Mouse (Mus musculus): ENCODE measurements around the gene Eid1. TPM values are rescaled to one million over a fixed set of nuclear protein-coding genes. Genes with fewer than 3 reads are reported as not detected.

Gene Eid1
- polyA plus RNA-seq, 1 experiment: 24.6 TPM

DNA sequence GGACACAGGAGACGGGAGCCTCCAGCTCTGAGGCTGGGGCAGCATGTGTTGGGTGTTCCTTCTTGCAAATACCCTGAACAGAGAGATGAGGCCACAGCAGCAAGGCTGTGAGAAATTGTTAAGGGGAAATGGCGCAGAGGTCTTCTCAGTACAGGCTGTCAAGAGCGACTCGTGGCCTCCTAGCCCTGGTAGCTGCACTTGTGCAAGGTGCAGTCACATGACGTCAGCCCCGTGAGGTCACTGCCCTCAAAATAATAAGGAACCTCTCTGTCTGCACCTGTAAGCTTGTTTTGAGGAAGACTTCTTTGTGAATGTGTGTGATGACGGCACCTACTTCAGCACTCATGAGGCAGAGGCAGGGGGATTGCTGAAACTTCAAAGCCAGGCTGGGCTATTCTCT, 11.0 kb downstream of the Eid1 start:
- TF ChIP-seq MAX (IDR thresholded peaks at IDR 0.05; ENCODE audit: low read depth) (no peak), REST (IDR thresholded peaks at IDR 0.05; ENCODE audit: insufficient read depth, insufficient read length) (no peak), POLR2AphosphoS2 (IDR thresholded peaks at IDR 0.05; ENCODE audit: insufficient read length, low read depth) (no peak), MYOG (IDR thresholded peaks at IDR 0.05; ENCODE audit: control insufficient read depth in 1 of 3, insufficient read depth in 1 of 3, insufficient read length in 2 of 3, low read depth in 2 of 3) (no peak), TCF12 (IDR thresholded peaks at IDR 0.05; ENCODE audit: insufficient read depth, poor library complexity, severe bottlenecking) (no peak), MYOD1 (IDR thresholded peaks at IDR 0.05; ENCODE audit: control insufficient read depth in 1 of 3, insufficient read length in 2 of 3, low read depth in 2 of 3) (no peak), USF1 (IDR thresholded peaks at IDR 0.05; ENCODE audit: low read depth) (no peak)
- H3K4me2 ChIP-seq (ENCODE audit: low read depth): no peak overlapping the region
- H3K36me3 ChIP-seq (ENCODE audit: control insufficient read depth, insufficient read depth): no peaks in the 10 kb centered on the region
- no peak overlapping the region for H3ac ChIP-seq (ENCODE audit: control insufficient read depth, insufficient read length)
- no peak overlapping the region for H3K4me3 ChIP-seq
- no peaks in the 10 kb centered on the region for H3K79me2 ChIP-seq (ENCODE audit: control insufficient read depth, insufficient read depth)
- no peaks in the 10 kb centered on the region for H3K27me3 ChIP-seq (ENCODE audit: control insufficient read depth, insufficient read depth, insufficient read length)

DNA sequence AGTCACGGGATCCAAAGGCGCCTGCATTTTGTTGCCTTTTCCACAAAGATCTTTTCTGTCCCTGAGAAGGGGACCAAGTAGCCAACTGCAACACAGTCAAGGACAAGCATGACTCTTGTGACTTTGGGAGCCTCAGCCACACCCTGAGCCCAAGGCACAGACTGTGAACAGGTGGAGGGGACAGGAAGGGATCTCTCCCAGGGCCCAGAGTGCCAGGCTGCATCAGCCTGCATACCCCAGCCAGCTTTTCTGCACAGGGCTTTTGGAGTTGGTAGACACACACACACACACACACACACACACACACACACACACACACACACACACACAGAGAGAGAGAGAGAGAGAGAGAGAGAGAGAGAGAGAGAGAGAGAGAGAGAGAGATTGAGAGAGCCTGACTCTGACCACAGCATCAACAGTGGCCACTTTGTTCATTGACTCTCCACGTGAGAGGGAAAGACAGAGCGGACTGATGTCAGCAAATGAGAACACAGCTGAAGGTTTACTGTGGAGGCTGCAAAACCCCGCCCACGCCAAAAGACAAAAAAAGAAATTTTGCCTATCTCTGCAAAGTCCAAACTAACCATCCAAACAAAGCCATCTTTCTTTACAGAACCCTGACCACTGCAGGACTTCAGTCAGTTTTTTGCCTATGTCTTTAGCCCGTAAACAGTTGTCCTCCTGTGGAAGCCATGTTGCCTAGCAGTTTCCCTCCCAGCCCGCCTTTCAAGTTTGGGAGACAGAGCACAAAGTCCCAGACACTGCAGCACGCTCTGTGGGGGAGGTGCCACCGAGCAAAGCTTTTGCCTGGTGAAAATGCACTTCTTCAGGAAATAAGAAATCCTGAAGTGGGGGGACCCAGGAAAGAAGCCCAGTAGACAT, 11.9 kb downstream of the Eid1 start:
- Histone ChIP-seq H3K36me3 (ENCODE audit: control insufficient read depth, insufficient read depth) (no peaks in the 10 kb centered on the region), H3K4me2 (ENCODE audit: low read depth) (peak overlapping the region; percentile 40), H3K79me2 (ENCODE audit: control insufficient read depth, insufficient read depth) (no peaks in the 10 kb centered on the region), H3K4me3 (no peak overlapping the region), H3K27me3 (ENCODE audit: control insufficient read depth, insufficient read depth, insufficient read length) (no peaks in the 10 kb centered on the region), H3ac (ENCODE audit: control insufficient read depth, insufficient read length) (no peak overlapping the region)
- TF ChIP-seq USF1 (IDR thresholded peaks at IDR 0.05; ENCODE audit: low read depth): no peak
- TF ChIP-seq MYOD1 (IDR thresholded peaks at IDR 0.05; ENCODE audit: control insufficient read depth in 1 of 3, insufficient read length in 2 of 3, low read depth in 2 of 3): peak in 1 of 3 experiments; percentile 67
- peak in 1 of 3 experiments; percentile 47 for TF ChIP-seq MYOG (IDR thresholded peaks at IDR 0.05; ENCODE audit: control insufficient read depth in 1 of 3, insufficient read depth in 1 of 3, insufficient read length in 2 of 3, low read depth in 2 of 3)
- no peak for TF ChIP-seq SRF (IDR thresholded peaks at IDR 0.05; ENCODE audit: control insufficient read depth, insufficient read length, low read depth)
- TF ChIP-seq TCF12 (IDR thresholded peaks at IDR 0.05; ENCODE audit: insufficient read depth, poor library complexity, severe bottlenecking): no peak
- TF ChIP-seq E2F4 (IDR thresholded peaks at IDR 0.05; ENCODE audit: insufficient read depth): no peak

DNA sequence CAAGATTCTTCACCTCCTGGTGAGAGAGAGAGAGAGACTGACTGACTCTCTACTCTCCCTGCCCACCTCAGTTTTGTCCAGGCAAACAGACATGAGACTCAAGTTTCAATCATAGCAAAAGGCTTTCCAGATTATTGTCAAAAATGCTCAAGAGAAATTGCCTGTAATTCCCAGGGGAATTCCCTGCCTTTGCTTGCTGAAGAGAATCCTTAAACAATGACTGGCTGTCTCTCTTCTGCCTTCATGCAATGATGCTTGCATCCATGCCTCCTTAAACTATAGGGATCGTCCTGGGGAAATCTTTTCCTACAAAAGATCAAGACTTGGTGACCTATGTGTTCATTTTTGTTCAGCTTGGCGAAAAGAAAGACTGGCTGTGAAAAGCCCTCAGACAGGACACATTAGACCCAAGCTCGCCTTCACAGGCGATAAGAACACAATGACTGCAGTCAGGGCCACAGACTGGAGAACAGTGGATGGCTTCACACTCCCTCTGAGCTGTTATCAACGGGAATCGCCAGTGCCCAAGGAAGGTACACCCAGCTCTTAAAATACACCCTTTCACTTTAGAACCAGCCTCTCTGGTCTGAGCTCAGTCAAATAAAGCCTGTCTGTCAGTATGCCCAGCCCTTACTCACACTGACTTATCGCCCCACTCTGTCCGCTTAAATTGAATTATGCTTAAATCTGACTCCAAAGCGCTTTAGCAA, 12.7 kb downstream of the Eid1 start:
- peak overlapping the region; percentile 40 for H3K4me2 ChIP-seq (ENCODE audit: low read depth)
- no peaks in the 10 kb centered on the region for H3K79me2 ChIP-seq (ENCODE audit: control insufficient read depth, insufficient read depth)
- TF ChIP-seq MYOD1 (IDR thresholded peaks at IDR 0.05; ENCODE audit: control insufficient read depth in 1 of 3, insufficient read length in 2 of 3, low read depth in 2 of 3) (no peak), TCF3 (IDR thresholded peaks at IDR 0.05; ENCODE audit: insufficient read length, low read depth) (no peak), MAX (IDR thresholded peaks at IDR 0.05; ENCODE audit: low read depth) (no peak), REST (IDR thresholded peaks at IDR 0.05; ENCODE audit: insufficient read depth, insufficient read length) (no peak), E2F4 (IDR thresholded peaks at IDR 0.05; ENCODE audit: insufficient read depth) (no peak), MYOG (IDR thresholded peaks at IDR 0.05; ENCODE audit: control insufficient read depth in 1 of 3, insufficient read depth in 1 of 3, insufficient read length in 2 of 3, low read depth in 2 of 3) (no peak), TCF12 (IDR thresholded peaks at IDR 0.05; ENCODE audit: insufficient read depth, poor library complexity, severe bottlenecking) (no peak), CEBPB (IDR thresholded peaks at IDR 0.05; ENCODE audit: insufficient read depth, poor library complexity, severe bottlenecking) (no peak), POLR2A (IDR thresholded peaks at IDR 0.05; ENCODE audit: insufficient read length, low read depth) (no peak), USF1 (IDR thresholded peaks at IDR 0.05; ENCODE audit: low read depth) (no peak)

DNA sequence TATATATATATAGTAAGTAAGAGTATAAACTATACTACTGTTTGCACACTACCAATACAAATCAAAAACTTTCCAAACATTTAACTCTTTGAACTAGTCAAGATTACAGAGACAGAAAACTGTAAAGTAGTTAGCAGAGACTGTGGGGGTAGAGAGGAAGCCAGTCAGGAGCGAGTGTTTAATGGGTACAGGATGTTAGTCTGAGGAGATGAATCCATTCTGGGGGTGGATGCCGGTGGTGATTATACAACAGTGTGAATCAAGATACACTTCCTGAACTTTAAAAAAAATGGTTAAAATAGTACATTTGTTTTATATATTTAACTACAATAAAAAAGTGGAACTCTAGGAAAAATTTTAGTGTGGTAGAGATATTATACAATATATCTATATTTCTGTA, 19.1 kb downstream of the Eid1 start:
- TF ChIP-seq POLR2A (IDR thresholded peaks at IDR 0.05; ENCODE audit: insufficient read length, low read depth) (no peak), SRF (IDR thresholded peaks at IDR 0.05; ENCODE audit: control insufficient read depth, insufficient read length, low read depth) (no peak), CEBPB (IDR thresholded peaks at IDR 0.05; ENCODE audit: insufficient read depth, poor library complexity, severe bottlenecking) (no peak), E2F4 (IDR thresholded peaks at IDR 0.05; ENCODE audit: insufficient read depth) (no peak), REST (IDR thresholded peaks at IDR 0.05; ENCODE audit: insufficient read depth, insufficient read length) (no peak), MYOD1 (IDR thresholded peaks at IDR 0.05; ENCODE audit: control insufficient read depth in 1 of 3, insufficient read length in 2 of 3, low read depth in 2 of 3) (no peak), MAX (IDR thresholded peaks at IDR 0.05; ENCODE audit: low read depth) (no peak), USF1 (IDR thresholded peaks at IDR 0.05; ENCODE audit: low read depth) (no peak), POLR2AphosphoS2 (IDR thresholded peaks at IDR 0.05; ENCODE audit: insufficient read length, low read depth) (no peak), MYOG (IDR thresholded peaks at IDR 0.05; ENCODE audit: control insufficient read depth in 1 of 3, insufficient read depth in 1 of 3, insufficient read length in 2 of 3, low read depth in 2 of 3) (no peak), TCF3 (IDR thresholded peaks at IDR 0.05; ENCODE audit: insufficient read length, low read depth) (no peak)
- Histone ChIP-seq H3K4me3 (no peak overlapping the region), H3K79me2 (ENCODE audit: control insufficient read depth, insufficient read depth) (no peaks in the 10 kb centered on the region), H3ac (ENCODE audit: control insufficient read depth, insufficient read length) (no peak overlapping the region), H3K27me3 (ENCODE audit: control insufficient read depth, insufficient read depth, insufficient read length) (no peaks in the 10 kb centered on the region), H3K36me3 (ENCODE audit: control insufficient read depth, insufficient read depth) (no peaks in the 10 kb centered on the region), H3K4me2 (ENCODE audit: low read depth) (no peak overlapping the region)

More for the DNA sequence above, 12.7 kb downstream of the Eid1 start:
- Histone ChIP-seq H3K27me3 (ENCODE audit: control insufficient read depth, insufficient read depth, insufficient read length) (no peaks in the 10 kb centered on the region), H3K4me3 (no peak overlapping the region), H3K36me3 (ENCODE audit: control insufficient read depth, insufficient read depth) (no peaks in the 10 kb centered on the region), H3ac (ENCODE audit: control insufficient read depth, insufficient read length) (no peak overlapping the region)

Measured in myocyte (in vitro differentiated cells).